Mouse (Mus musculus) right cerebral cortex, postnatal 4 days (tissue): ENCODE measurements at regions not wholly inside any gene's neighbourhood (a gene's known extent, or its start where the extent isn't known, plus 50 kb on each side); places are given as distances from the start of the nearest gene placed in this dataset.

ENCODE experiments used
- DNase-seq: peaks from one replicate; pipeline ENCODE4 v3.0.0-alpha.2; 2022

DNA sequence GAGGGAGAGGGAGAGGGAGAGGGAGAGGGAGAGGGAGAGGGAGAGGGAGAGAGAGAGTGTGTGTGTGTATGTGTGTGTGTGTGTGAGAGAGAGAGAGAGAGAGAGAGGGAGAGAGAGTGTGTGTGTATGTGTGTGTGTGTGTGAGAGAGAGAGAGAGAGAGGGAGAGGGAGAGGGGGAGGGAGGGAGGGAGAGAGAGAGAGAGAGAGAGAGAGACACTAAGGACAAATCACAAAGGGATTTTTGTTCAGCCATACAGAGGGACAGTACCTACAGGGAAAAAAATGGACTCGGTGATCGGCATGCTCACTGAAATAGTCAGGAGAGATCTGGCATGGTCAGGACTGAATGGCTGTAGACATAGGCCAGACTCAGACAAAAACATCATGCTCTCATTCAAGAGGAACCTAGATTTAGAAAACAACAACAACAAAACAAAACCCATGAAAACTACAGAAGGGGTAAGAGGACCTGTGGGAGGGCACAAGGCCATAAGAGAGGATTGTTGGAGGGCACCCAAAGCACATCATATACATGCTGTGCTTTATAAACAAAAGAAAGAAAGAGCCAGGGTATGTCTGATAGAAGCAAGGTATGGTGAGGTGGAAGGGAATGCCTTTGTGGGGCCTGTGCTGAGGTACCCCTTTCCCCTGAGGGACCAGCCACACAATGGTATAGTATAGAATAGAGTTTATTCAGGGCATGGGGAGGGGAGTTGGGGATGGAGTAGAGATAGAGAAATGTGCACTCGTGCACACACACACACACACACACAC lies 127.0 kb upstream of the Med14 start:
- no peak for DNase-seq

DNA sequence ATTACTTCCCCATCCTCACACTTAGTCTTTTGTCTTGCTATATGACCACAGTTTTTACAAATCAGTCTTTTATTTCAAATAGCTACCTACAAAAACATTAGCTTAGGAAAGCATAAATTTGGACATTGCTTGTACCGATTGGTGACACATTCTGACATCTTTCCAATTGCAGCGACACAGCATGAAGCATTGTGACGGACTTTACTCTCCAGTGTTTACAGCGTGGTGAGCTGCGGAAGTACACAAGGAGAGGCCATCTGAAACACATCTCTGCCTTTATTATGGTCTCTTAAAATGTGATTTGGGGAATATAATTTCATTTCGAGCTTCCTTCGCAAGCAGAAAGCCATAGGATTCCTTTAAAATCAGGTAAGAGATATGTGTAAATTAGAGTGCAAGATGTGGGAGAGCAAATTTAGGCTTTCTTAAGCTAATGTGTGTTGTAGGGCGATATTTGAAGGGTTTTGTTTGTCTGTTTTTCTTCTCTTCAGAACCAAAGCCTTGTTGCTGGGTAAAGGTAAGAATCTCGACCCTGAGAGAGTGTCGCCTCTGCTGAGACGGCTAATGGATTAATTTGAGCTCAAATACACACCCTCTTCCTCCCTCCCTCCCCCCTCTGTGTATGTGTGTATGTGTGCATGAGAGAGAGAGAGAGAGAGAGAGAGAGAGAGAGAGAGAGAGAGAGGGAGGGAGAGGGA lies 126.3 kb upstream of the Med14 start:
- DNase-seq, result no peak

DNA sequence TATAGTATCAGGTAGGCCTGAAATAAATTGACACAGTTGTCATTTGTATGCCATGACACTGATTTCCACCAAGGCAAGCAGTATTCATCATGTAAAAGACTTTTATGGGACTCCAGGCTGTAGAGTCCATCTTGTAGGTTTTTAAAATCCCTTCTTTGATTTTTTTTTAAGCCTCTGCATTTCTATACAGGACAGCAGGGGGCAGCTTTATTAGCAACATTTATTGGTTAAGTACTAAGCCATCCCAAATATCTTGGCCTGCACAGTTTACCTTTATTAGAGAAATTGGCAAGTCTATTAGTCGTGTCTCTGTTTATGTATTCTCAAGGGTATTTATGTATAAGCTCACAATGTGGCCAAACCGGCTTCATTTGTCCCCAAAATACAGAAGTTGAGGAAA lies 125.6 kb upstream of the Med14 start:
- no peak for DNase-seq

DNA sequence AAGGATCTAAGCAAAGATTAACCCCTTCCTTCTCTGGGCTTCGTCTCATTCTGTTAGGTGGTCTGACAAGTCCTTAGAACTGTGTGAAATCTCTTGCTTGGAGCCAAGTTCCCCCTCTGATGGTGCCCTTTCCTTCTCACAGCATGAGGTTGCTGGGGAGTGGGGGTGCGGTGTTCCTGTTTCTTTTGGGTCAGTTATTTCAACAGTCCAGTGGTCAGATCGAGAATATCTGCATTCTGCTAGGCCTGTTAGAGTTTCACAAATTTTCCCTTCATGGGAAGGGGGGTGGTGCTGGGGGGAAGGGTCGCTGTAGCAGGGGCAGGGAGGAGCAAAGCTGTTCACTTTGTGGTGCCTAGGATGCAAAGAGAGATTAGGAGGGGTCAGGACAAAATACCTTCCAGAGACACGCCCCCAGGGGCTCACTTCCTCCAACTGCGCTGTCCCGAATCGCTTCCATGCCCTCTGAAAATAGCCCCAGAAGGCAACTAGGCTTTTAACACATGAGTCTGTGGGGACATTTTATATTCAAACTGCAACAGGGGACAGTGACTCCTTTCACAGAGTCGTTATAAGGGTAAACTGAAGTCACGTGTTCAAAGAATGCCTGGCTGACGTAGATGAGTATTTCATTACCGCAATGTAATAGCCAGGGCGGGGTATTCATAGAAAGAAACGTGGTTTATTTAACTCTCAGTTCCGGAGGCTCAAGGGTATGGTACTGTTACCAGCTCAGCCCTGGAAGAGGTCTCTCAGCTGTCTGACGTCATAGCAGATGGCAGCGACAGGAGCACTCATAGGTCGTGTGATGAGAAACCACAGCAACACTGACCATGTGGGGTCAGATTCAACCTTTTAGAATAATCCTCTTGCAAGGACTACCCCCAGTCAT lies 124.5 kb upstream of the Med14 start:
- DNase-seq, result no peak

DNA sequence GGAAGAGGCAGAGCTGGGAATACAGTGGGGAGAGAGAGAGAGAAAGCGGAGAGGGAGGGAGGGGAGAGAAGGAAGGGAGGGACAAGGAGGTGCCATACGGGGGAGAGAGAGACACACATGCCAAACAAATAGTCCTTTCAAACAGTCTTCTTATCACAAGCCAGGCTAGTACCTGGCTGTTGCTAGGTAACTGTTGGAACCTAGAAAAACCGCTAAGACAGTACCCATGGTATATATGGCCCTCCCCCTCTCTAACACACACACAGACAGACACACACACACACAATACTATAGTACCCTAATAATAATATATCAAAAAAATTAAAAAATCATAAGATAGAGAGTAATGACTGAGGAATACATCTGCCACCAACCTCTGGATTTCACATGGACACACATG lies 117.4 kb upstream of the Med14 start:
- no peak for DNase-seq

DNA sequence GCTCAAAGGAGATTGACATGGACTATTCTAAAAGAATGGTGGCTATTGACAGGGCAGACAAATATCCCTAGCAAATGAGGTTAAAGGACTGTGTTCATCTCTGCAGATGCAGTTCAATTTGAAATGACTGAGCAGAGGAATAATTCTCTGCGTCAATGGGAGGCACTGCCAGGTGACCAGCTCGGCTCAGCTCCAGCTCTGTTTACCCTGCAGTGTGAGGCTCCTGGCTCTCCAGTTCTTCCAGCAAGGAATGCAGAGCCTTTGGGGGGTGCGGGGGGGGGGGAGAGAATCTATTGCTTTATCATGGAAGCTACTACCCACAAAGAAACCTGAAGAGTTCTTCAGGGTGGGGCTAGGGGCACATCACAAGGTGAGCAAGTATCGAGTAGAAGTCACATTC lies 115.6 kb upstream of the Med14 start:
- DNase-seq, result no peak

DNA sequence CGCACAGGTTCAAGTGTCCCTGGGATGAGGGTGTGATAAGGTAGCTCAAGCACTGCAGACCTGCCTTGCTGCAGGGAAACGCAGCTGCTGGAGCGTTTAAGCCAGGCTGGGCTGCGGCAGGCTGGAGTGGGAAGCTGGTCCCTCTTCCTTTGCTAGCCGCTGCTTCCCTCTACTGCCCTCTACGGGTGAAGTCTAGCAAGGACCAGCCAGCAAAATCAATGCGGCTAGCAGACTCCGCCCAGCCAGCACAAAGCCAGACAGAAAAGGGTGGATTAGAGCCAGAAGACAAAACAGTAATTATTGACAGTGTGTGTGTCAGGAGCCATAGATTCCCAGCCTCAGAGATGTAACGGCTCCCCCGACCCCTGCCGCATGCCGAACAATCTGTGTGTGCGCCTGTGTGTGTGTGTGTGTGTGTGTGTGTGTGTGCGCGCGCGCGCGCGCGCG lies 111.8 kb upstream of the Med14 start:
- peak; percentile 70 for DNase-seq

DNA sequence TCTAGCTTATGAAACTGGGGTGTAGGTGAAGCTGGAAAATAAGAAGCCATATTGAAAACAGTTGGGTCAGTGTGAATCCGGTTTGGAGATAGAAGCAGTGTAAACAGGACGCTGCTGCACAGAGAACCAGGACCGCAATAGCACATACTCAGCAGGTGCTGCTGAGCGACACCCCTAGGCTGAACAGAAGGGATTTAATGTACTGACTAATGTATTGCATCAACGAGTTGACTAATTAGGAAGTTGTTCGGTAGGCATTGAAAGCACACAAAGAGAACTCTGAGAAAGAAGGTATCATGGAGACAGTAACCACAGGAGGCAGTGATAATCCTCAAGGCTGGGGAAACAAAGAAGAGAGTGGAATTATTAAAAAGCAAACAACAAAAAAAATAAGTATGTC lies 111.4 kb upstream of the Med14 start:
- no peak for DNase-seq

DNA sequence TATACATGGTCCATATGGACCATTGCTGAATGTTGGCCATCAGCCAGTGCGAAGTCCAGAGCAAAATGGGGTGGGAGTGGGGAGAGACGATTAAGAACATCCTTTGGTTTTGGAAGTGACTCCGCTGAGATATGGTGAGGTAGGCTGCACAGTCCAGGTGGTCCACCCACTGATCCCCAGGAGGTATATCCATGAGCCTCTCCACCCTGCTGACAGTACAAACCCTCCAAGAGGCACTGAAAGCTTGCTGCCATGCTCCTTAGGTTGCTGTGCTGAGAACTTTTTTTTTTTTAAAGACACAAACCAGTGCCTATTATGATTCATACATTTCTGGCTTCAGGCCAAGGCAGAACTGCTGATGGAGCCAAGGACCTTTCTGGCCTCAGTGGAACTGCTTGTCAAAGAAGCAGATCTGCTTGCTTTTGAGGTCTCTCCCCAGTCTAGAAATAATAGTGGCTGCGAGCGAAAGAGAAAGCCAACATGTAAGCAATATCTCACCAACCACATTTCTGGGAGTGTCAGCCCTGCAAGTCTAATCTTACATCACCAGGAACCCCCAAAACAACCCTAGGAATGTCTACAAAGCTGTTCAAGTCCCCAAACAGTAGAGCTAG lies 105.1 kb upstream of the Med14 start:
- DNase-seq, result no peak

DNA sequence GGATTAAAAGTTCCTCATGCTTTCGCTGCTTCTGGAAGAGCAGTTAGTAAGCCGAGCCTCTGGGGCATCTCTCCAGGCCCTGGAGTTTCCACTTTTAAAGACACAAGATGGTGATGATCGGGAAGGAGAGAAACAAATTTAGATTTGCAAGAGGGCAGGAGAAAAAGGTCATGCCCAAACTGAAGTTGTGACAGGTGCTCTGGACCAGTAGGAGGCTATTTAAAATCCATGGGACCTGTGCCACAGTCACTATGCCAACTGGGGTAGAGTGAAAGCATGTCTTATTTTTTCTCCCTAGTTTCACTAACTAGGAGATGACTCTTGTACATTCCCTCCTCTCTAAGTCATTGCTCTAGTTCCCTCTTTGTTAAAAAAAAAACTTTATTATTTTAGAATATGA lies 104.3 kb upstream of the Med14 start:
- no peak for DNase-seq

DNA sequence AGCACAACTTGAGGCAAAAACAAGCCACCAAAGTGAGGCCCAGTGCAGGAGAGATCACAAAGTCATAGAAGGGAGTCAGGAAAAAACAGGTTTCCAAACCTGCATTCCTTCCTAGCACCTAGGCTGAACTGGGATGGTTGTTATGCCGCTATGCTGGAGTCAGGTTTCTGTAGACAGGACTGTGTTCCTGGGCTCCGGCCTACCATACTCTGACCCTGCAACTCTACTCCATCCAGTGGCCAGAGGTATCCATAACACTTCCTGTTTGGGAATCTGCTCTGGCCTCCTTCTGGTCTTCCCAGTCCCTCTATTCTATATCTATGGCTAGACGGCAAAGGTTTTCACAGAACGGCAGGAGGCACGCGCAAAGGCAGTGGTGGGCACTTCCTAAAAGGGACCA lies 98.3 kb upstream of the Med14 start:
- no peak for DNase-seq

DNA sequence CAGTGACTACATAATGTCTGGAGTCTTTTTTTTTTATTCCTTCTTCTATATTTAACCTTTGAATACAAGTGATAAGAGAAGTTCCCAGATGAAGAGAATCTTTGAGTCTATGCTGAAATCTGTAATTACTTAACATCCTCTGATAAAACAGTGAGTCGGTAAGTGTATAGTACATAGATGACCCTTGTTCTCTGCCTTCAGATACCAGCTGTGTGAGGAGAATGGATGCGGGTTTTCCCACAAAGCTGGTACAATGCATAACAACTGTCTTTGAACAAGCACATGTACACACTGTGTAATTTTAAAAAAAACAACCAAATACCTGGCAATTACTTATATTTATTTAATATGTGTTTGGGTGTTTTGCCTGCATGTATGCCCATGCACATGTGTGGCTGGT lies 96.9 kb upstream of the Med14 start:
- DNase-seq, result no peak

DNA sequence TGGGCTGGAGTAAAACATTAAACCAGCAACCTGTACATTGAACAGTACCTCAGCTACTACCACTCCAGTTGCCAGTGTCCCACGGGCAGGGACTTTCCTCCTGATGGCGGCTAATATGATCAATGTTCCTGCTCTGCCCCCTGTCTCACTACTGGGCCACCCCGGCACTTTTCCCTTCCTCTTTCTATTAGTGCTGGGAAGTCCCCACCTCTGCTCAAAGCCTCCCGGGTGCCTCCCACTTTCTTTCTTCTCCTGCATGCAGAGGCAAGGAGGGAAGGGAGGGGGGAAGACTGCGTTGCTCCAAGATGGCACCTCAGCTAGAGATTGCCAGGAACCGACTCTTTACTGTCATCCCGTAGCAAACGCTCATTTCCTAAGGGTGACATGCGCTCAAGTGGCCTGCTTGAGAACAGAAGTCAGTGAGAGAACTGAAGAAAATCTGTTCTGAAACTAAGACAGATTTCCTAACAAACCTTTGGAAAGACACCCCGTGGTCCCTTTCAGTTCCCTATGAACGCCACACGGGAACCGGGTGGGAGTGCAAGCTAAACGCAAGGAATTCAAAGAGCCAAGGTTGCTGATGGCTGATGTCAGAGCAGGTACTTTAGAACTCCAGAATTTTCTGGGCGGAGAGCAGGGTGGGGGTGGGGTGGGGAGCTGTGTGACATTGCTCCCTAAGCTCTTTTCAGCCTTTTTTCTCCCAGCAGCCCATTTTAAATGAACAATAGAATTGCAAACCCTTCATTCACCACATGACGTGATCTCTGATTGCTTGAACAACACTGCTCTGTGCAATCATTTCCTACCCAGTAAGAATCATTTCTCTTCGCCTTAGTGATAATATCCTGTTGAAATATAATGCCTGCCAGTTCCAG lies 96.2 kb upstream of the Med14 start:
- DNase-seq, result peak; percentile 27

DNA sequence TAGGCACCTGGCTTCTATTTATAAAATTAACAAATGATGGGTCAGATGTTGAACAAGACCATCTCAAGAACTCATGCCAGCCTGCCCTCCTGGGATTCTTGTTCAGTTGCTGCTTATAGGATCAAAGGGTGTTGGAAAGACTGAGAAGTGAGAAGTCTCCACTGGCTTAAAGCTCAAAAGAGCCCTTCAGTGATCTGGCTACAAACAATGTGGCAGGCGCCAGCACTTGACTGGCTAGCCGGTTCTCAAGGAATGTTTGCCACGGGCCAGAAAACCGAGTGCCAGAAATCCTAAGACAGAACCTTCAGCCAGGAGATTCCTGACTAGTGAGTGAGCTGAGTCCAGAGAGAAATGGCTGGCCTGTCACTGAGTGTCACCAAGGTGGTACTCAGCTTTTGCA lies 93.6 kb upstream of the Med14 start:
- no peak for DNase-seq

DNA sequence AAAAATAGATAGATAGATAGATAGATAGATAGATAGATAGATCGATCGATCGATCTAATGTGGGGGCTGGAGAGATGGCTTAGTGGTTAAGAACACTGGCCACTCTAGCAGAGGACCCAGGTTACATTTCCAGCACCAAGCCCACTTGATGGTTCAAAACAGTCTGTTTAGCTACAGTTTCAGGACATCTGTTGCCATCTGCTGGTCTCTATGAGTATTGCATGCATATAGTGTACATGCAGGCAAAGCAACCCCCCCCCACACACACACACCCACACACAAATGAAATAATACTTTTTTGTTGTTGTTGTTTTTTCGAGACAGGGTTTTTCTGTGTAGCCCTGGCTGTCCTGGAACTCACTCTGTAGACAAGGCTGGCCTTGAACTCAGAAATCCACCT lies 89.8 kb upstream of the Med14 start:
- no peak for DNase-seq

DNA sequence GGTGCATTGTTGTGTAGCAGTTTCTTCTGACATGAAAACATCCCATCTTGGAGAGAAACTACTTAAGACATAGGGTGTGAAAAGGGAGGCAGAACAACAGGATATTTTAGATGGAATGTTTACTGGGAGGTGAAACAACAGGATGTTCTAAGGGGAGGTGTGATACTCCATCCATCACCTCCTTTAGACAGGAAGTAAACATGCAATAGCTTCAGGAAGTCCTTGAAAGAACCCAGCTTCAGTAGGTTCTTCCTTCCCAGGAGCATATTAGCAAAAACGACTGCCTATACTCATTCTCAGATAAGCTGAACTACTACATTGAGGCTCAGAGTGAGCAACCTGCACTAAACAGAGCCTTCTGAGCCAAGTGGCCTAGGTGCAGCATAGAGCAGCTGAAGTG lies 82.6 kb upstream of the Med14 start:
- no peak for DNase-seq

DNA sequence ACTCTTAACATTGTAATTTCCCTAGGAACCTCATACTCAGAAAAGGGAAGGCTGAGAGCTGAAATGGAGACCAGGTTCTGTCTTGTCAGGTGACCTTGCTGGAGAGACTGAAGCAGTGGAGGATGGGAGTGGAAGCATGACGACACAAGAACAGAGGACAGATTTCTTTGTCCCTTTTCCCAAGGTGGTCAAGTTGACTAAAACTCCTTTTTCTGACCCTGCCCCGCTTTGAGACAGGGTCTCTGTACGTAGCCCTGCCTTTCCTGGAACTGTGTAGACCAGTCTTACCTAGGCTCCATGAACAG lies 79.1 kb upstream of the Med14 start:
- no peak for DNase-seq

DNA sequence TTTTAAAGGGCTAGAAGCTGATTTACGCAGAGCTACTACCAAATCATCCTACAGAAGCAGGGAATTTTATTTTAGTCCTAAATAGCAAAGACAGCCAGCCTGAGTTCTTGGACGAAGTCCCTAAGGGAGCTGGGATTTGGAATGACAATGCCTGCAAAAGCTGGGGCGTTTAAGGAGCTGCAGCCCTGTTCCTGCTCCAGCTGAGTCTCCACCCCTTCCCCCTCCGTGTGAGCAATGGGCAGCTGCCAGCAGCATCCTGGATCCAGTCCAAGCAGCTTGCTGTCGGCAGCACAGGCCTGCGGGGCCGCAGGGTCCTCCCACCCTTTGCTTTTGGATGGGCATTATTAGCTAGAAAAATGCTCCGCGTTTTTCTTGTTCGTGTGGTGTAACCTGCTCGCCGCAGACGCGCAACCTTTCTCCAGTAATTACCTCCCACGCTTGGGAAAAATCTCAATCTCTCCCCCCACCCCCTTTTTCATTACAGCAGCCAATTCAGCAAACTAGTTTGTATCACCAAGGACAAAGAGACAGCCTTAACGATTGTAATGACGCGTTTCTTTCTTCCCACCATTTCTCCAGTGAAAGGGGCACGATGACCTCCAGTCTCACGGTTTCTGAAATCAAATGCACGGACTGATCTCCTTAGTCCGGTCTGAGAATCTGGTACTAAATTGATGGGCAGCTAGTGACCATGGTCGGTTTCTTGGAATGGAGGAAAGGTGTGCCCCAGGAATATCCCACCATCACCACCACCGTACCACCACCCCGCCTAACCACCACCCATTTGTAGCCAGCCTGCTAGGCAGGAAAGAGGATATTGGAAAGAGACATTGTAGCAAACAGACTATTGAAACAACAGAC lies 78.5 kb upstream of the Med14 start:
- DNase-seq, result peak; percentile 86

DNA sequence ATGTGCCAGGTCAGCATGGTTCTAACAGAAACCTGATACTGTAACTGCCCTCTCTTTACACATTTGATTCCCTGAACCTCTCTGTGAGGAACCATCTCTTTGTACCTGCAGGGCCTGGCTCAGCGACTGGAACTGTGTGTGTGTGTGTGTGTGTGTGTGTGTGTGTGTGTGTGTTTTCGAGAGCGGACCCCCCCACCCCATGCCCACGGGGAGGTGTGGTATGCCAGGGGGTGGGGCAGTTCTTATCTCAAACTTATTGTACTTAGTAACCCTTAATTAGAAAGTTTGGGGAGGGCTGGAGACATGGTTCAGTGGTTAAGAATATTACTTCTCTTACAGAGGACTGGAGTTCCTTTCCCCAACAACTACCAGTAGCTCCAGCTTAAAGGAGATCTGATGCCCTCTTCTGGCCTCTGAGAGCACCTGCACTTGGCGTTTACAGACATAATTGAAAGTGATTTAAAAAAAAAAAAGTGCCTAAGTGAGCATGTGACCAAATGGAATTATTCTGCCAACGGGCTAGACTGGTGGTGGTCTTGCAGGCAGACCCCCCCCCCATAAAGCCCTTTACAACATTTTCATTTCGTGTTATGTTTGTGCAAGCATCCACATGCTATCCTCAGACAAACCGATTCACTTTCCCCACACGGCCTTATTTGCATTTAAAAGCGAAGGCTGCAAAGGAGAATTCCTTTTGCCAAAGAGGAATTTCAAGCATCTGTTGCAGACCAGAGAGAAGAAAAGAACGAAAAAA lies 77.7 kb upstream of the Med14 start:
- peak; percentile 11 for DNase-seq

DNA sequence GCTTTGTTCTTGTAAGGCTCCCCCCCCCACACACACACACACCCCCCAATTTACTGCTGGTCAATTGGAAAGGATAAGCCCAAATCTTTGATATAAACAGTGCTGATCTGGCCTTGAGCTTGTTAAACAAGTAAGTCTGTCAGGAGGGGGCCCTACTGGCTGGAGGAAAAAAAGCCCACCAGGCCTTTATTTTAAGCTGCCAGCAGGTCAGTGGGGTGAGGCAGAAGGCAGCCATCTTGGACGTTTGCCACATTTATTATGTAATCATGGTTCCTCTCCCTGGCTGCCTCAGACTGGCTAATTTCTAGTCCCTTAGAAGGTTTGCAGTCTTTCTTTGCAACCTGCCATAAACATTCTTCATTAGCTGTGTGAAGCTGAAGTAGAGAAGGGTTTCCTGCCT lies 75.9 kb upstream of the Med14 start:
- no peak for DNase-seq

DNA sequence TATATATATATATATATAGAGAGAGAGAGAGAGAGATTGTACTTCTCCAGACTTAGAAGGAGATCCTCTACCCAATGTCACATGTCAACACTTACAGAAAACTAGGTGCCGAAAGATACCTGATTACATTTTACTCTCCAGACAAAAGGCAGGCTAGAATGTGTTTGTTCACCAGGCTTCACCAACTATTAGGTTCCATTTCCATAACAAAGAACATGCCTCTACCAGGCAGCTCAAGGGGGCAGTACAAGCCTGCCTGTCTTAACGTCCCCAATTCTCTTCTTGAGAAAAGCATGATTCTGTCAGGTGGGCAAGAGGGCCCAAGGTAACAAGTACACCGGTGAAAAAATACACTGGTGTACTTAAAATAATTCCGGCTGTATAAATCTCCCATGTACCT lies 72.8 kb upstream of the Med14 start:
- no peak for DNase-seq
